ENCODE assay signal across 16 mouse cellular contexts in the genomic region with DNA sequence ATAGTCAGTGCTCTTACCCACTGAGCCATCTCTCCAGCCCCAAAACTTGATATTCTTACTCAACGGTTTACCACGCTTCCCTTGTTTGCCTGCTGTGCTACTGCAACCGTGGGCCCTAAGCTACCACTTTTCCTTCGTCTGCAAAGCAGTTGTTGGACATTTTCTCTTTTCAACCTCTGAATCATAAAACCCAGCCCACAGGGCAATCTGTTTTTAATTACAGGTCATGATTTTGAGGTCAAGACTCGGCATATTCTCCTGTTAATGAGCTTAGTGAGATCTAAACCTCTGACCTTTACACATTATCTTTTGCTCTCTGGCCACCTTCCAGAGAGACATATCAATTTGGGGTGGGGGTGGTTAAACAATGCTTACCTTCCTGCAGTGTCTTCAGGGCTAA.
"Had no signal": no experiment of that assay in that cellular context is flagged by ENCODE, and none has a peak within 500 bp of the region (broad histone marks: within the 10 kb centered on the region; RNA-seq: fewer than 3 reads in every experiment).

No protein-coding gene starts in this region.

- H3K27ac ChIP-seq: kidney, embryonic 15.5 days; limb, embryonic 13.5 days; liver, embryonic 14.5 days; midbrain, embryonic 13.5 days; neural tube, embryonic 15.5 days; stomach, embryonic 15.5 days had no signal

- ATAC-seq: lung, postnatal 0 days; midbrain, embryonic 13.5 days had no signal

- H3K4me1 ChIP-seq: stomach, embryonic 15.5 days had no signal

- H3K27me3 ChIP-seq: kidney, embryonic 15.5 days; limb, embryonic 13.5 days; midbrain, embryonic 13.5 days; stomach, embryonic 15.5 days had no signal

- DNase-seq: kidney, adult 18-20 months; kidney, postnatal 14 days; layer of hippocampus, postnatal 36 days; lung, adult 2 months; lung, postnatal 36 days; spleen, adult 18-20 months; thymus, adult 2 months; thymus, postnatal 4 days had no signal

- H3K4me2 ChIP-seq: kidney, embryonic 15.5 days; limb, embryonic 13.5 days; midbrain, embryonic 13.5 days; neural tube, embryonic 15.5 days; stomach, embryonic 15.5 days had no signal

- H3K36me3 ChIP-seq: neural tube, embryonic 15.5 days had no signal

- H3K9ac ChIP-seq: kidney, embryonic 15.5 days; limb, embryonic 13.5 days; liver, embryonic 14.5 days; midbrain, embryonic 13.5 days; neural tube, embryonic 15.5 days; stomach, embryonic 15.5 days had no signal

- H3K9me3 ChIP-seq: kidney, embryonic 15.5 days; limb, embryonic 13.5 days; midbrain, embryonic 13.5 days; neural tube, embryonic 15.5 days; stomach, embryonic 15.5 days had no signal

- H3K4me3 ChIP-seq: kidney, embryonic 15.5 days; limb, embryonic 13.5 days; midbrain, embryonic 13.5 days; myocyte; neural tube, embryonic 15.5 days; stomach, embryonic 15.5 days had no signal
